Mouse (Mus musculus) thymus, adult 2 months (tissue): ENCODE results near the gene Hscb.

Source experiments
- CTCF ChIP-seq: fragments of 200-500 bp; IDR thresholded peaks from 2 replicates; pipeline ENCODE4 v1.5.1; 2012; ENCODE audit warnings: mild to moderate bottlenecking, control low read depth, low read length, moderate library complexity, borderline replicate concordance; ENCODE audit not compliant: control insufficient read depth, poor library complexity, insufficient read depth; ENCODE audit errors: extremely low read depth
- POLR2A ChIP-seq: fragments of 200-500 bp; IDR thresholded peaks from 2 replicates; pipeline ENCODE4 v1.6.1; 2012; ENCODE audit warnings: mild to moderate bottlenecking, low read length, control low read depth, moderate library complexity; ENCODE audit not compliant: control insufficient read depth, poor library complexity, insufficient read depth; ENCODE audit errors: extremely low read depth

- TF ChIP-seq CTCF (no peak), POLR2A (no peak)
Measured at GRCm38 (mm10) chr5:110868460-110868859, 28.9 kb upstream of the Hscb start.
